Comparison of ENCODE assay signal across 7 mouse cellular contexts in the genomic region with DNA sequence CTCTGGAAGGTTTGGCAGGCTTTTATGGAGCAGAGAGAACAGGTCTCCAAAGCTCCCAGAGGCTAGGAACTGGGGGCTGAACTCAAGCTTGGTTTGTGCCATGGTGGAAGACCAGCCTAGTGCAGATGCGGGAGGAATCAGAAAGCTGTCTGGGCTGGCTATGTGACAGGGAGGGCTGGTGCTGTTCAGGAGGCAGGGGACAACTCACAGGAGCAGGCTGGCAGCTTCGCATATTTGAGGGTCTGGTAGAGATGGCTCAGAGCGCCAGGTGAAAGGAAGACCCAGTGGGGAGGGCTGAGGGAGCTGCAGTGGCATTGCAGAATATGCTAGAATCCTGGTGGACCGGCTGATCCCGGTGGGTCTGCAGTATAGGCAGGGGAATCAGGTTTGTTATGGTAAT.
DNase-seq lines count a peak whose midpoint lies in the region; ATAC-seq and TF ChIP-seq lines count a peak whose summit lies in the region.

No protein-coding gene starts in this region.

- no peaks in the 10 kb centered on the region for H3K27me3 ChIP-seq in lung, embryonic 16.5 days (ENCODE audit: control insufficient read depth, insufficient read depth, low read depth, low read length)
- no peaks in the 10 kb centered on the region for H3K27me3 ChIP-seq in forebrain, embryonic 16.5 days (replicated peaks; ENCODE audit: control insufficient read depth, insufficient read depth, low read length)
- no peaks in the 10 kb centered on the region for H3K27me3 ChIP-seq in limb, embryonic 12.5 days
- H3K27me3 ChIP-seq in stomach, embryonic 15.5 days (replicated peaks), result no peaks in the 10 kb centered on the region

- 44% methylated on average over 5 of the region's 5 CpGs for WGBS in lung, embryonic 16.5 days
- WGBS in lung, adult 2 months, result 73% methylated on average over 5 of the region's 5 CpGs
- 15% methylated on average over 5 of the region's 5 CpGs for WGBS in forebrain, embryonic 16.5 days
- WGBS in limb, embryonic 12.5 days, result 39% methylated on average over 5 of the region's 5 CpGs
- 48% methylated on average over 5 of the region's 5 CpGs for WGBS in stomach, embryonic 15.5 days

- H3K4me1 ChIP-seq in lung, embryonic 16.5 days (replicated peaks; ENCODE audit: control insufficient read depth, insufficient read depth, low read length), result peaks cover 84% of the 10 kb centered on the region
- H3K4me1 ChIP-seq in lung, adult 2 months (ENCODE audit: control insufficient read depth, insufficient read depth, low read length), result peaks cover 24% of the 10 kb centered on the region
- H3K4me1 ChIP-seq in forebrain, embryonic 16.5 days (replicated peaks; ENCODE audit: control insufficient read depth, insufficient read depth, low read length), result peaks cover 85% of the 10 kb centered on the region
- peaks cover 93% of the 10 kb centered on the region for H3K4me1 ChIP-seq in limb, embryonic 12.5 days (replicated peaks)
- peaks cover 87% of the 10 kb centered on the region for H3K4me1 ChIP-seq in stomach, embryonic 15.5 days

- no peak for DNase-seq in lung, adult 2 months
- no peak for DNase-seq in layer of hippocampus, postnatal 14 days (ENCODE audit: low spot score in 2 of 2)
- DNase-seq in gastrocnemius, postnatal 10 days, result no peak

- no peak for ATAC-seq in lung, embryonic 16.5 days (ENCODE audit: low read depth)
- no peak for ATAC-seq in forebrain, embryonic 16.5 days
- no peak for ATAC-seq in limb, embryonic 12.5 days (ENCODE audit: insufficient number of reproducible peaks, insufficient read depth, low FRiP score, low TSS enrichment, low read depth)
- ATAC-seq in stomach, embryonic 15.5 days (ENCODE audit: insufficient read depth, low FRiP score, low read depth), result no peak

- peak overlapping the region; percentile 84 for H3K9ac ChIP-seq in lung, embryonic 16.5 days (ENCODE audit: low read length)
- H3K9ac ChIP-seq in forebrain, embryonic 16.5 days (replicated peaks; ENCODE audit: low read depth, low read length), result peak overlapping the region; percentile 82
- peak overlapping the region; percentile 68 for H3K9ac ChIP-seq in limb, embryonic 12.5 days (replicated peaks)
- peak overlapping the region; percentile 2; the same call in 1 of the 2 replicates for H3K9ac ChIP-seq in stomach, embryonic 15.5 days

- H3K27ac ChIP-seq in lung, embryonic 16.5 days (ENCODE audit: low read length), result peak overlapping the region; percentile 99
- peak overlapping the region; percentile 100 for H3K27ac ChIP-seq in forebrain, embryonic 16.5 days (ENCODE audit: low read length)
- peak overlapping the region; percentile 99 for H3K27ac ChIP-seq in limb, embryonic 12.5 days
- peak overlapping the region; percentile 98 for H3K27ac ChIP-seq in stomach, embryonic 15.5 days

- no peak for TF ChIP-seq POLR2A in lung, adult 2 months (IDR thresholded peaks at IDR 0.05; ENCODE audit: borderline replicate concordance, extremely low read depth, low read depth, low read length)

- no peak for TF ChIP-seq CTCF in lung, adult 2 months (IDR thresholded peaks at IDR 0.05; ENCODE audit: insufficient read depth, low read length)

- no peaks in the 10 kb centered on the region for H3K9me3 ChIP-seq in lung, embryonic 16.5 days (ENCODE audit: control insufficient read depth, low read length)
- no peaks in the 10 kb centered on the region for H3K9me3 ChIP-seq in forebrain, embryonic 16.5 days (ENCODE audit: control insufficient read depth, low read length)
- H3K9me3 ChIP-seq in limb, embryonic 12.5 days, result no peaks in the 10 kb centered on the region
- no peaks in the 10 kb centered on the region for H3K9me3 ChIP-seq in stomach, embryonic 15.5 days

- H3K36me3 ChIP-seq in lung, embryonic 16.5 days (ENCODE audit: control insufficient read depth, insufficient read depth, low read length), result no peaks in the 10 kb centered on the region
- no peaks in the 10 kb centered on the region for H3K36me3 ChIP-seq in forebrain, embryonic 16.5 days (ENCODE audit: control insufficient read depth, insufficient read depth)
- H3K36me3 ChIP-seq in limb, embryonic 12.5 days, result no peaks in the 10 kb centered on the region
- H3K36me3 ChIP-seq in stomach, embryonic 15.5 days, result no peaks in the 10 kb centered on the region

- peak overlapping the region; percentile 68 for H3K4me2 ChIP-seq in lung, embryonic 16.5 days (ENCODE audit: low read depth, low read length)
- H3K4me2 ChIP-seq in forebrain, embryonic 16.5 days (ENCODE audit: low read length), result peak overlapping the region; percentile 81
- peak overlapping the region; percentile 68 for H3K4me2 ChIP-seq in limb, embryonic 12.5 days
- H3K4me2 ChIP-seq in stomach, embryonic 15.5 days, result peak overlapping the region; percentile 60

- H3K4me3 ChIP-seq in lung, embryonic 16.5 days (ENCODE audit: low read length), result peak overlapping the region; percentile 18; the same call in 1 of the 2 replicates
- H3K4me3 ChIP-seq in lung, adult 2 months (replicated peaks; ENCODE audit: extremely low read depth, low read depth, low read length), result no peak overlapping the region
- H3K4me3 ChIP-seq in forebrain, embryonic 16.5 days (replicated peaks; ENCODE audit: low read length), result peak overlapping the region; percentile 33
- no peak overlapping the region for H3K4me3 ChIP-seq in limb, embryonic 12.5 days (replicated peaks)
- peak overlapping the region; percentile 34; the same call in 1 of the 2 replicates for H3K4me3 ChIP-seq in stomach, embryonic 15.5 days (replicated peaks)

Comparison
In these comparisons a context has a peak if more than half of its experiments do, and no peak if none do; other contexts are left out.
1. H3K4me3 ChIP-seq: peak in lung, embryonic 16.5 days (single experiment), forebrain, embryonic 16.5 days (single experiment) and stomach, embryonic 15.5 days (single experiment); none in lung, adult 2 months (single experiment) and limb, embryonic 12.5 days (single experiment).
2. H3K9ac ChIP-seq: peak in every context shown above with its lines; median percentile 84 in lung, embryonic 16.5 days; 82 in forebrain, embryonic 16.5 days; 68 in limb, embryonic 12.5 days; 2 in stomach, embryonic 15.5 days.
3. Peak in every context shown above with its lines, with median percentiles within 50 percentile points of each other: H3K27ac ChIP-seq and H3K4me2 ChIP-seq.